Mouse (Mus musculus) liver, adult 2 months (tissue): ENCODE measurements around the gene Fxyd7.

Experiments used
- CTCF ChIP-seq: fragments of 200-500 bp; IDR thresholded peaks from 2 replicates; pipeline ENCODE4 v1.5.1; 2011; ENCODE audit warnings: low read depth, low read length, control low read depth
- POLR2A ChIP-seq: fragments of 200-500 bp; IDR thresholded peaks from 2 replicates; pipeline ENCODE4 v1.6.1; 2011; ENCODE audit warnings: low read length, control low read depth; ENCODE audit not compliant: insufficient read depth; ENCODE audit errors: extremely low read depth

GRCm38 (mm10) chr7:31086175-31086755 lies 35.0 kb upstream of the Fxyd7 start:
- no peak for TF ChIP-seq CTCF
- TF ChIP-seq POLR2A = no peak
